Mouse (Mus musculus) intestine, embryonic 16.5 days (tissue): ENCODE results near the gene Klk12. TPM values are rescaled to one million over a fixed set of nuclear protein-coding genes. Genes with fewer than 3 reads are reported as not detected.

Experiments
- ATAC-seq: fragments of 200-750 bp; cut with Nextera tagmentation; 2 replicates; pipeline ENCODE4 v1.8.0; 2017; ENCODE audit warnings: moderate TSS enrichment, moderate library complexity
- H3K27ac ChIP-seq: fragments of 300-500 bp; sonication (generic); 2 replicates; pipeline ENCODE4 v1.5.1; 2014; ENCODE audit warnings: mild to moderate bottlenecking, low read length
- H3K27me3 ChIP-seq: fragments of 300-500 bp; sonication (generic); replicated peaks from 2 replicates; pipeline ENCODE4 v1.6.1; 2014; ENCODE audit warnings: low read length, control low read depth, mixed read lengths; ENCODE audit not compliant: control insufficient read depth, insufficient read depth
- H3K36me3 ChIP-seq: fragments of 300-500 bp; sonication (generic); 2 replicates; pipeline ENCODE4 v1.6.1; 2014; ENCODE audit warnings: low read length, control low read depth; ENCODE audit not compliant: control insufficient read depth, insufficient read depth
- H3K4me1 ChIP-seq: fragments of 300-500 bp; sonication (generic); 2 replicates; pipeline ENCODE4 v1.6.1; 2014; ENCODE audit warnings: low read length, control low read depth, mixed read lengths; ENCODE audit not compliant: control insufficient read depth, insufficient read depth
- H3K4me2 ChIP-seq: fragments of 300-500 bp; sonication (generic); 2 replicates; pipeline ENCODE4 v1.6.1; 2014; ENCODE audit warnings: low read depth, low read length, control low read depth
- H3K4me3 ChIP-seq: fragments of 300-500 bp; sonication (generic); 2 replicates; pipeline ENCODE4 v1.5.1; 2014; ENCODE audit warnings: mild to moderate bottlenecking, low read length
- H3K9ac ChIP-seq: fragments of 300-500 bp; sonication (generic); 2 replicates; pipeline ENCODE4 v1.6.1; 2014; ENCODE audit warnings: low read depth, low read length
- H3K9me3 ChIP-seq: fragments of 300-500 bp; sonication (generic); 2 replicates; pipeline ENCODE4 v1.6.1; 2016; ENCODE audit warnings: low read length, control low read depth; ENCODE audit not compliant: control insufficient read depth
- WGBS: fragments of 180-500 bp; shearing (Covaris S2); extraction: QIAGEN DNeasy Blood & Tissue Kit; methylation state at CpG from one replicate; pipeline ENCODE4 v1.1.7; 2014; 5-methylcytosine and 5-hydroxymethylcytosine counted together
- polyA plus RNA-seq: library from polyadenylated mRNA; unstranded; fragments of >200 nt; fragmentation: Nextera tagmentation; extraction: Ambion mirVana; gene quantifications from 2 replicates; pipeline ENCODE4 v1.2.1, GENCODE M21; 2015

Gene Klk12
- polyA plus RNA-seq, 1 experiment from 2014 or later: not detected

GRCm38 (mm10) chr7:43815211-43815610 lies 46.5 kb downstream of the Klk12 start:
- 88% methylated on average over 7 of the region's 7 CpGs for WGBS
- ATAC-seq: no peak
- H3K4me2 ChIP-seq: no peak overlapping the region
- no peaks in the 10 kb centered on the region for H3K36me3 ChIP-seq
- H3K4me1 ChIP-seq: no peaks in the 10 kb centered on the region
- no peak overlapping the region for H3K9ac ChIP-seq
- no peaks in the 10 kb centered on the region for H3K9me3 ChIP-seq
- H3K27me3 ChIP-seq: no peaks in the 10 kb centered on the region
- H3K27ac ChIP-seq: no peak overlapping the region
- H3K4me3 ChIP-seq: no peak overlapping the region

DNA sequence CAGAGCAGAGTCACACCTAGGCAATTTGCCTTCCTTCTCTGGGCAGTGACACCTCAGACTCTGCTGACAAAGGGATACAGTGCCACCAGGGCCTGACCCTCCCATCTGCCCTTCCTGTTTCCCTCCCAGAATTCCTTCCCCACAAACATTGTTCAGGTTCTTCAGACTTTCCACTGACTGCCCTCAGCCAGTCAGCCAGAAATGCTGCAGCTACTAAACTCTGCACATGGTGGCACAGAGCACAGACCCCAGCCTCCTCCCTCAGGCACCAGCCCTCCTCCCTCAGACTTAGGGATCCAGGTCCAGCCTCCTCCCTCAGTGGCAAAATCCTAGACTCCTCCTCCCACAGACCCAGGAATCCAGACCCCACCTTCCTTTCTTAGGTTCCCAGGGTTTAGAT lies 48.0 kb downstream of the Klk12 start:
- Histone ChIP-seq H3K9ac (no peak overlapping the region), H3K9me3 (no peaks in the 10 kb centered on the region), H3K4me3 (no peak overlapping the region), H3K36me3 (no peaks in the 10 kb centered on the region), H3K4me1 (no peaks in the 10 kb centered on the region), H3K27ac (no peak overlapping the region), H3K4me2 (no peak overlapping the region), H3K27me3 (no peaks in the 10 kb centered on the region)
- ATAC-seq: no peak

DNA sequence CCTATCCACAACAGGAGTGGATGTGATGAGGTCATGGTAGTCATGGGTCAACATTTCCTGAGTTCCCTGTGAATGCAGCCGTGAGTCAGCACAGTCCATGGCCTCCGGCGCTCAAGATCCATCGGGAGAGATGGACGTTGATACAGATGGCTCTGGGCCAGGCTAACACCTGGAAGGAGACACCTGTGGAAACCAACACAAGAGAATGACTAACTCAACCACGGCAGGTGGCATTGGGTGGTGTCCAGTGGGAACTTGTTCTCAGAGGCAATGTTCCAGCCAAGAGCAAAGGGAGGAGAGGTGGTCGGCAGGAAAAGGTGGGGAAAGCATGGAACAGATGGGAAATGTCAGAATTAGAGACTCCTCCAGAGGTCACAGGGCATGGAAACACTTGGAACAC lies 52.9 kb downstream of the Klk12 start:
- ATAC-seq: no peak
- Histone ChIP-seq H3K4me3 (no peak overlapping the region), H3K27ac (no peak overlapping the region), H3K9ac (no peak overlapping the region), H3K27me3 (no peaks in the 10 kb centered on the region), H3K9me3 (no peaks in the 10 kb centered on the region), H3K4me2 (no peak overlapping the region), H3K4me1 (no peaks in the 10 kb centered on the region), H3K36me3 (no peaks in the 10 kb centered on the region)
- 88% methylated on average over 7 of the region's 7 CpGs for WGBS

Other genes with a start within 250 kb of the Klk12 start
- gene Cd33, start 224.5 kb upstream of the Klk12 start, polyA plus RNA-seq: 2.3 TPM in 2 replicates
- 2.2 and 2.4 TPM in 2 replicates for gene Zfp658, start 206.6 kb upstream of the Klk12 start, polyA plus RNA-seq
- gene Zfp719, start 189.3 kb upstream of the Klk12 start, polyA plus RNA-seq: 7.5 and 8.3 TPM in 2 replicates
- gene Zfp819, start 161.7 kb upstream of the Klk12 start, polyA plus RNA-seq: not detected in 2 replicates
- 9.9 and 10.1 TPM in 2 replicates for gene Ceacam18, start 134.2 kb upstream of the Klk12 start, polyA plus RNA-seq
- 1.6 TPM in 2 replicates for gene Siglece, start 108.7 kb upstream of the Klk12 start, polyA plus RNA-seq
- 11.2 and 11.7 TPM in 2 replicates for gene Ctu1, start 96.9 kb upstream of the Klk12 start, polyA plus RNA-seq
- gene Klk14, start 78.5 kb upstream of the Klk12 start, polyA plus RNA-seq: 0.11 and 0.33 TPM in 2 replicates
- 0.27 and 0.33 TPM in 2 replicates for gene Klk13, start 56.3 kb upstream of the Klk12 start, polyA plus RNA-seq
- gene Klk11, start 5.7 kb downstream of the Klk12 start, polyA plus RNA-seq: 0.75 and 1.7 TPM in 2 replicates
- 2.5 and 6.3 TPM in 2 replicates for gene Klk10, start 12.1 kb downstream of the Klk12 start, polyA plus RNA-seq
- 0.15 TPM in 1 of 2 replicates, not detected in the other for gene Klk9, start 23.0 kb downstream of the Klk12 start, polyA plus RNA-seq
- gene Klk8, start 28.7 kb downstream of the Klk12 start, polyA plus RNA-seq: 9.4 and 12.9 TPM in 2 replicates
- not detected in 2 replicates for gene Klk7, start 42.4 kb downstream of the Klk12 start, polyA plus RNA-seq
- gene Klk6, start 55.6 kb downstream of the Klk12 start, polyA plus RNA-seq: 0.10 TPM in 1 of 2 replicates, not detected in the other
- not detected in 2 replicates for gene Klk5, start 73.1 kb downstream of the Klk12 start, polyA plus RNA-seq
- gene Klk4, start 112.3 kb downstream of the Klk12 start, polyA plus RNA-seq: not detected in 2 replicates
- gene Klk15, start 164.8 kb downstream of the Klk12 start, polyA plus RNA-seq: 0.17 TPM in 1 of 2 replicates, not detected in the other
- 0.97 and 1.2 TPM in 2 replicates for gene Klk1b8, start 181.8 kb downstream of the Klk12 start, polyA plus RNA-seq
- gene Klk1b1, start 197.9 kb downstream of the Klk12 start, polyA plus RNA-seq: not detected in 2 replicates
- gene Klk1b9, start 207.2 kb downstream of the Klk12 start, polyA plus RNA-seq: not detected in 2 replicates
- not detected in 2 replicates for gene Klk1b11, start 227.0 kb downstream of the Klk12 start, polyA plus RNA-seq
- gene Klk1b26, start 243.3 kb downstream of the Klk12 start, polyA plus RNA-seq: not detected in 2 replicates